Mouse (Mus musculus) lung, embryonic 16.5 days (tissue): ENCODE data around the gene Rpl10a. TPM values are rescaled to one million over a fixed set of nuclear protein-coding genes. Genes with fewer than 3 reads are reported as not detected.
"Not testable (repeated sequence)": the region's sequence is repeated elsewhere in the genome, so short reads cannot be mapped to it uniquely, and the experiment has no call there.

Experiments used
- ATAC-seq: fragments of 200-750 bp; cut with Nextera tagmentation; 2 replicates; pipeline ENCODE4 v1.8.0; 2017; ENCODE audit warnings: low read depth, mild to moderate bottlenecking, moderate library complexity
- H3K27ac ChIP-seq: fragments of 300-500 bp; sonication (generic); 2 replicates; pipeline ENCODE4 v1.5.1; 2014; ENCODE audit warnings: mild to moderate bottlenecking, control low read depth, low read length
- H3K27me3 ChIP-seq: fragments of 300-500 bp; sonication (generic); 2 replicates; pipeline ENCODE4 v1.6.1; 2014; ENCODE audit warnings: low read depth, low read length, mixed read lengths; ENCODE audit not compliant: control insufficient read depth, insufficient read depth
- H3K36me3 ChIP-seq: fragments of 300-500 bp; sonication (generic); 2 replicates; pipeline ENCODE4 v1.6.1; 2014; ENCODE audit warnings: low read length; ENCODE audit not compliant: control insufficient read depth, insufficient read depth
- H3K4me1 ChIP-seq: fragments of 300-500 bp; sonication (generic); replicated peaks from 2 replicates; pipeline ENCODE4 v1.6.1; 2014; ENCODE audit warnings: low read length, mixed read lengths; ENCODE audit not compliant: control insufficient read depth, insufficient read depth
- H3K4me2 ChIP-seq: fragments of 300-500 bp; sonication (generic); 2 replicates; pipeline ENCODE4 v1.6.1; 2014; ENCODE audit warnings: low read depth, low read length, control low read depth
- H3K4me3 ChIP-seq: fragments of 300-500 bp; sonication (generic); 2 replicates; pipeline ENCODE4 v1.5.1; 2014; ENCODE audit warnings: mild to moderate bottlenecking, low read length, control low read depth
- H3K9ac ChIP-seq: fragments of 300-500 bp; sonication (generic); 2 replicates; pipeline ENCODE4 v1.6.1; 2014; ENCODE audit warnings: low read length, control low read depth
- H3K9me3 ChIP-seq: fragments of 300-500 bp; sonication (generic); 2 replicates; pipeline ENCODE4 v1.6.1; 2016; ENCODE audit warnings: low read length; ENCODE audit not compliant: control insufficient read depth
- WGBS: fragments of 180-500 bp; shearing (Covaris S2); extraction: QIAGEN DNeasy Blood & Tissue Kit; methylation state at CpG from one replicate; pipeline ENCODE4 v1.1.7; 2014; 5-methylcytosine and 5-hydroxymethylcytosine counted together
- polyA plus RNA-seq: library from polyadenylated mRNA; unstranded; fragments of >200 nt; fragmentation: Nextera tagmentation; extraction: Ambion mirVana; gene quantifications from 2 replicates; pipeline ENCODE4 v1.2.1, GENCODE M21; 2015

The Rpl10a gene
- polyA plus RNA-seq, 1 experiment from 2014 or later = 635 TPM

DNA sequence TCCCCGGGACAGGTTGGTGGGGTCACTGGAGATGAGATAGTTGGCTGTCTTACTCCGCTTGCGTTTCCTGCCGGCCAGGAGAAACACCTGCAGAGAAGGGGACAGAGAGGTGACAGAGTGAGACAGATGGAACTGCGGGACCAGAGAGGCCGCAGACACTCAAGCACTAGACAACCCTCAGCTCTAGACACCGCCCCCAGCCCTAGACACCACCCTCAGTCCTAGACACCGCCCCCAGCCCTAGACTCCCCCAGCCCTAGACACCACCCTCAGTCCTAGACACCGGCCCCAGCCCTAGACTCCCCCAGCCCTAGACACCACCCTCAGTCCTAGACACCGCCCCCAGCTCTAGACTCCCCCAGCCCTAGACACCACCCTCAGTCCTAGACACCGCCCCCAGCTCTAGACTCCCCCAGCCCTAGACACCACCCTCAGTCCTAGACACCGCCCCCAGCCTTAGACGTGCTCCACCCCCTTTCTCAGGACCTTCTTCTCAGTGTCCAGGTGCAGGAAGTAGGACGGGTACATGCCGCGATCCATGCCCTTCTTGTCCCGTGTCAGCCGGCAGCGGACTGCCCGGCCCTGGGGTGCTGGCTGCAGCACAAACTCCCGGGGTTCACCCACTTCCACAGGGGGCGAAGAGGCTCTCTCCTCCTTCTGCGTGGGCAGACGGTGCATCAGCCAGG, 30.4 kb downstream of the Rpl10a start:
- H3K4me3 ChIP-seq, H3K4me2 ChIP-seq, H3K36me3 ChIP-seq, ATAC-seq, H3K9me3 ChIP-seq, H3K27me3 ChIP-seq, H3K9ac ChIP-seq: not testable (repeated sequence)
- H3K4me1 ChIP-seq = peaks cover 26% of the 10 kb centered on the region
- 0 out of 2 replicates have a peak overlapping the region, but pooled peaks have one; percentile 3 for H3K27ac ChIP-seq
- WGBS = 15% methylated on average over 21 of the region's 24 CpGs

DNA sequence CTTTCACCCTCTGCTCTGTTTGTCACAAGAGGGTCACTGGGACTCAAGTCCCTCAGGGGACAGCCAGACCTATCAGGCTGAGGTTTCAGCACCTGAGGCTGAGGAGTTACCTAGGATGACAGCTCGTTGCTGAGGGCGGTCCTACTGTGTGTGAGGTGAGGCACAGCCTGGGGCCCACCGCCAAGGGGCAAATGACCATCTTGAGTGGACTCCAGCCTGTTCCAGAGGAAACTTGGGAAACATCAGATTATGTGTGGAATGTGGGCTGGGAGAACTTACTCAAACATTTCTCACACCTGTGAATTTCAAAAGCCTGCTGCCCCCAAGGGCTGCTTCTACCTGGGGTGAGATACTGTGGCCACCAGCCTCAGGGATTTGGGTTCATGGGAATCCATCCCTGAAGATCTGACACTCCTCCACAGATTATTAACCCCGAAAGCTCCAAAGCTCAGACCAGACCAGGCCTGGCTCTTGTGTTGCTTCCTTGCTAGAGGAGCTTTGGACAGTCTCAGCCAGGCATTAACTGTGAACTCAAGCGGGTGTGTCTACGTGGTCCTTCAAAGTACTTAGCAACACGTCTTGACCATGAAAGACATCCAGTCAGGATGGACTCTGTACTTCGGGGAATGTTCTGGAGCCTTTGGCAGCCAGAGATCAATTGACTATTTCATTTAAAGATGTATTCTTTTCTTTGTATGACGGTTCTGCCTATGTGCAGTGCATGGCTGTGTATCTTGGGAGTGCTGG, 32.4 kb downstream of the Rpl10a start:
- peak; percentile 41 for ATAC-seq
- H3K27ac ChIP-seq = peak overlapping the region; percentile 83
- H3K9me3 ChIP-seq = no peaks in the 10 kb centered on the region
- H3K4me3 ChIP-seq = no peak overlapping the region
- no peaks in the 10 kb centered on the region for H3K36me3 ChIP-seq
- 56% methylated on average over 9 of the region's 9 CpGs for WGBS
- H3K9ac ChIP-seq = no peak overlapping the region
- H3K4me1 ChIP-seq = peaks cover 34% of the 10 kb centered on the region
- H3K27me3 ChIP-seq = peaks cover 17% of the 10 kb centered on the region
- H3K4me2 ChIP-seq = no peak overlapping the region

DNA sequence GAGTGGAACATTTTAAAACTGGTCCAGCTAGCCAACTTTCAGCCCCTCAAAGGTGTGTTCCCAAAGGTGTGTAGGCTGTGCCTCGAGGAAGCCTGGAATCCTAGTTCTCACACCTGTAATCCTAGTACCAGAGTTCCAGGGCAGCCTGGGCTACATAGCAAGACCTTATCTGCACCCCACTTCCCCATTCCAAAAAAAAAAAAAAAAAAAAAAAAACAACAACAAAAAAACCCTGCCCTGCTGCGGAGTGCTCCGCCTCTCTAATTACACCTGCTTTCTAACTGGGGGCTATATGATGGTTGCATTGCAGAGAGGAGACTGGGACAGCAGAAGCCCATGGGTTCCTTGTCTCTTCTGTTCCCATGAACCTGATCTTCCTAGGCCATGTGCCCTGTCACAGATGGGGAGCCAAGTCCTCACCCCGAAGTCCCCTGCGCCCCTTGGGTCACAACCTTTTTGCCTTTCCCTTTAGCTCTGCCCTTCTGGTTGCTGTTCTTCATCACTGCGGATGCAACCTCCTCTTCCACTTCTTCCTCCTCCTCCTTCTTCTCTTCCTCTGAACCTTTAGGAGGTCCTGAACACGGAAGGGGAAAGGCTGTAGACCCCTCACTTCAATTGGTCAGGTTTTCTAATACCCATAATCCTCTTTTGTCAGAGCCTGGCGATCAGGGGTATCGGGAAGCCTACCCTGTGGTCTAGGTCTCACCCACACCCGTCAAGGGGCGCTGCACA, 33.8 kb downstream of the Rpl10a start:
- peak overlapping the region; percentile 38 for H3K4me3 ChIP-seq
- no peak overlapping the region for H3K27ac ChIP-seq
- ATAC-seq = no peak
- no peaks in the 10 kb centered on the region for H3K9me3 ChIP-seq
- WGBS = 44% methylated on average over 11 of the region's 11 CpGs
- H3K4me2 ChIP-seq = peak overlapping the region; percentile 60
- H3K9ac ChIP-seq = peak overlapping the region; percentile 60
- no peaks in the 10 kb centered on the region for H3K36me3 ChIP-seq
- H3K27me3 ChIP-seq = peaks cover 17% of the 10 kb centered on the region
- H3K4me1 ChIP-seq = peaks cover 31% of the 10 kb centered on the region

DNA sequence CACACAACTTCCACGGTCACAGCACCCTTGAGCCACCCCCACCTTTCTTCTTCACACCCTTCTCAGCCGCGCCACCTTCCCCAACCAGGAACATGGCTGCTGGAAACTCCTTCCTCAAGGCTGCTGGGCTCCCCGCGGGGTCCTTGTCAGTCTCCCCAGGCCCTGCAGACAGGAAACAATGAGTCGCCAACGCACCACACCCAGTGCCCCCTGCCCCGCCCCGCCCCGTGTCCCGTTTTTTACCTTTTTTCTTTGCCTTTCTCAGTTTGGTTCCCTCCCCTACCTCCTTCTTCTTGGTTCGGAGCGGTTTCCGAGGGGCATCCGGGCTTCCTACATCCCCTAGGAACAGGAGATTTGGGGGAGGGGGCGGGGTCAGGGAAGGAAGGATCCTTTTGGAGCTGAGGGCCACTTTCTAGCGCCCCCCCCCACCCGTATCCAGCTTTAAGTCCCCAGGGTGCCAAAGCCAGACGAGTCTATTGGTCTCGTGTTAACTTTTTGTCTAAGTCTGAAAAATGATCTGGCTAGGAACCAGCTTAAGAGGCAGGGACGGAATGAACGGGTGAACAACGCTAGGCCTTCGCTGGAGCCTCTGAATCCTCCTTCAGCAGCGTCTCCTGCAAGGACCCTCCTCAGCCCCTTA, 34.5 kb downstream of the Rpl10a start:
- Histone ChIP-seq H3K4me2 (peak overlapping the region; percentile 60), H3K4me3 (peak overlapping the region; percentile 38), H3K27me3 (peaks cover 17% of the 10 kb centered on the region), H3K36me3 (no peaks in the 10 kb centered on the region), H3K9me3 (no peaks in the 10 kb centered on the region), H3K4me1 (peaks cover 31% of the 10 kb centered on the region), H3K9ac (peak overlapping the region; percentile 60), H3K27ac (no peak overlapping the region)
- WGBS = 7% methylated on average over 24 of the region's 25 CpGs
- no peak for ATAC-seq

GRCm38 (mm10) chr17:28363507-28363906, 35.2 kb downstream of the Rpl10a start:
- H3K9ac ChIP-seq = peak overlapping the region; percentile 60; the same call in 1 of the 2 replicates
- H3K27me3 ChIP-seq = peaks cover 17% of the 10 kb centered on the region
- no peak overlapping the region for H3K27ac ChIP-seq
- no peak for ATAC-seq
- peak overlapping the region; percentile 60 for H3K4me2 ChIP-seq
- peak overlapping the region; percentile 31; the same call in 1 of the 2 replicates for H3K4me3 ChIP-seq
- H3K36me3 ChIP-seq = no peaks in the 10 kb centered on the region
- WGBS = 36% methylated on average over 6 of the region's 6 CpGs
- peaks cover 31% of the 10 kb centered on the region for H3K4me1 ChIP-seq
- H3K9me3 ChIP-seq = no peaks in the 10 kb centered on the region

- Histone ChIP-seq H3K27me3 (peaks cover 17% of the 10 kb centered on the region), H3K9me3 (no peaks in the 10 kb centered on the region), H3K4me1 (peaks cover 28% of the 10 kb centered on the region), H3K4me2 (peak within 1 kb of the TSS; percentile 51), H3K9ac (peak within 1 kb of the TSS; percentile 57), H3K4me3 (peak within 1 kb of the TSS; percentile 31), H3K27ac (no peak within 1 kb of the TSS), H3K36me3 (no peaks in the 10 kb centered on the region)
- 47% methylated on average over 8 of the region's 8 CpGs for WGBS
- no peak for ATAC-seq
These were observed 36.9 kb downstream of the Rpl10a start, which contains the start of gene Tulp1 for GRCm38 (mm10) chr17:28365122-28365521. Gene Tulp1, minus strand, starts transcription at chr17:28365222.

DNA sequence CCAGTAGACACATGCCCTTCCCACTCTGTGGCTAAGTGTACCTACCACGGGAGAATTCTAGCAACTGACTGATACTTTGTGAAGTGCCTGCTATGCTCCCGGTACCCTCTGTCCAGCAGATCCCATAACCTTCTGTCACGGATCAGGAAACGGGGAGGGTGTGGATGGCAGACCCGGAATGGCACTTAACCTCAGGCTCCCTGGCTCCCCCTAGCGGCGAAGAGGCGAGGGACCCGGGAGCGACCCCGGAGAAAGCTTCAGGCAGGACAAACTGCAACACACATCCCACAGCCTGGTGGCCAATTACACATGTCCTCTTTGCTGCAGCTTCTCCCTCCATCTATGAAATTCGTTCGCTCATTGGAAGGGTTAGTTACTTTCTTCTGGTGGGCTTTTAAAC, 40.2 kb downstream of the Rpl10a start:
- peaks cover 13% of the 10 kb centered on the region for H3K27me3 ChIP-seq
- 4% methylated on average over 13 of the region's 13 CpGs for WGBS
- no peaks in the 10 kb centered on the region for H3K36me3 ChIP-seq
- H3K4me1 ChIP-seq = peaks cover 10% of the 10 kb centered on the region
- no peak overlapping the region for H3K4me3 ChIP-seq
- peak overlapping the region; percentile 17; the same call in 1 of the 2 replicates for H3K27ac ChIP-seq
- peak; percentile 54 for ATAC-seq
- H3K9me3 ChIP-seq = no peaks in the 10 kb centered on the region
- peak overlapping the region; percentile 31; the same call in 1 of the 2 replicates for H3K9ac ChIP-seq
- no peak overlapping the region for H3K4me2 ChIP-seq

DNA sequence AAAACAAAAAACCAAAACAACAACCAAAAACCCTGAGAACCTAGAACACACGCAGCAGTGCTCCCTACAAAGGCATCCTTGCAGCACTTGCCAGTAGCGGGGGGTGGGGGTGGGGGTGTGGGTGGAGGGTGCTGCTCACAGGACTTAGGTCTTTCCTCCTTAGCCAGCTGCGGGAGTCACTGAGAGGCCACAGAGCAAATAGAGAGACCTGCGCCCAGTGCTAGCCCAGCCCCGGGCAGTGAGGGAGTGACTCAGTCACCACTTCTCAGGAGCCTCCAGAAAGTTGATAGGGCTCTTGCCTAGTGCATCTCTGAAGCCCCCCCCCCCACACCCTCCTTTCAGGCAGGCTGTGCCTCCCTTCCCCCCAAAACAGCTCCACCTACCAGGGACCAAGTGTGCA, 40.8 kb downstream of the Rpl10a start:
- peaks cover 4% of the 10 kb centered on the region for H3K4me1 ChIP-seq
- H3K27me3 ChIP-seq = peaks cover 7% of the 10 kb centered on the region
- no peak overlapping the region for H3K4me3 ChIP-seq
- no peaks in the 10 kb centered on the region for H3K36me3 ChIP-seq
- WGBS = 56% methylated on average over 5 of the region's 5 CpGs
- ATAC-seq = peak; percentile 53; the same call in 1 of the 2 replicates
- H3K4me2 ChIP-seq = no peak overlapping the region
- H3K9ac ChIP-seq = no peak overlapping the region
- H3K9me3 ChIP-seq = no peaks in the 10 kb centered on the region
- no peak overlapping the region for H3K27ac ChIP-seq
